Mouse (Mus musculus): ENCODE results near the gene Gm4177. TPM values are rescaled to one million over a fixed set of nuclear protein-coding genes. Genes with fewer than 3 reads are reported as not detected.
"Not testable (repeated sequence)": the region's sequence is repeated elsewhere in the genome, so short reads cannot be mapped to it uniquely, and the experiment has no call there.

The Gm4177 gene
- polyA plus RNA-seq (2011; ENCODE audit: insufficient read depth, insufficient read length, low replicate concordance, missing spikeins) = not detected in 2 replicates

- H3K4me3 ChIP-seq (replicated peaks; ENCODE audit: control insufficient read depth, low read depth, low read length); H3K4me1 ChIP-seq (ENCODE audit: control insufficient read depth, insufficient read depth, low read length); H3K27ac ChIP-seq (ENCODE audit: control insufficient read depth, insufficient read depth, low read depth, low read length, poor library complexity): not testable (repeated sequence)
- WGBS = no CpG with 5 or more reads among the region's 3 CpGs
Measured at GRCm38 (mm10) chr7:21796628-21797027, at the start of gene Gm4177. TSS of gene Gm4177 (minus strand) at chr7:21796728.

GRCm38 (mm10) chr7:21844167-21844566 is 47.6 kb upstream of the Gm4177 start, which contains the start of gene Gm5725:
TSS of gene Gm5725 (minus strand) at chr7:21844267.
- H3K27ac ChIP-seq (ENCODE audit: control insufficient read depth, insufficient read depth, low read depth, low read length, poor library complexity); H3K4me1 ChIP-seq (ENCODE audit: control insufficient read depth, insufficient read depth, low read length); H3K4me3 ChIP-seq (replicated peaks; ENCODE audit: control insufficient read depth, low read depth, low read length): not testable (repeated sequence)
- WGBS = no CpG with 5 or more reads among the region's 1 CpGs

GRCm38 (mm10) chr7:21832051-21832450 is 35.5 kb upstream of the Gm4177 start, which contains the start of gene Vmn1r135:
TSS of gene Vmn1r135 (plus strand) at chr7:21832351.
- not testable (repeated sequence) for H3K4me1 ChIP-seq (ENCODE audit: control insufficient read depth, insufficient read depth, low read length); H3K4me3 ChIP-seq (replicated peaks; ENCODE audit: control insufficient read depth, low read depth, low read length); H3K27ac ChIP-seq (ENCODE audit: control insufficient read depth, insufficient read depth, low read depth, low read length, poor library complexity)
- no CpG with 5 or more reads among the region's 1 CpGs for WGBS

- H3K4me3 ChIP-seq (replicated peaks; ENCODE audit: control insufficient read depth, low read depth, low read length); H3K27ac ChIP-seq (ENCODE audit: control insufficient read depth, insufficient read depth, low read depth, low read length, poor library complexity); H3K4me1 ChIP-seq (ENCODE audit: control insufficient read depth, insufficient read depth, low read length): not testable (repeated sequence)
- WGBS = no CpG with 5 or more reads among the region's 5 CpGs
Measured at GRCm38 (mm10) chr7:21761375-21761774, 35.2 kb downstream of the Gm4177 start, which contains the start of gene Gm4175. TSS of gene Gm4175 (minus strand) at chr7:21761475.

Other genes starting within 250 kb of the Gm4177 start
- gene Vmn1r132, start 182.6 kb downstream of the Gm4177 start, polyA plus RNA-seq (2011; ENCODE audit: insufficient read depth, insufficient read length, low replicate concordance, missing spikeins) = not detected in 2 replicates
- not detected in 2 replicates for gene Gm4175, start 35.3 kb downstream of the Gm4177 start, polyA plus RNA-seq (2011; ENCODE audit: insufficient read depth, insufficient read length, low replicate concordance, missing spikeins)
- not detected in 2 replicates for gene Vmn1r135, start 35.6 kb upstream of the Gm4177 start, polyA plus RNA-seq (2011; ENCODE audit: insufficient read depth, insufficient read length, low replicate concordance, missing spikeins)
- not detected in 2 replicates for gene Gm5725, start 47.5 kb upstream of the Gm4177 start, polyA plus RNA-seq (2011; ENCODE audit: insufficient read depth, insufficient read length, low replicate concordance, missing spikeins)
- 2.6 TPM in 1 of 2 replicates, not detected in the other for gene Gm5891, start 124.6 kb upstream of the Gm4177 start, polyA plus RNA-seq (2011; ENCODE audit: insufficient read depth, insufficient read length, low replicate concordance, missing spikeins)
- gene Vmn1r137, start 197.9 kb upstream of the Gm4177 start, polyA plus RNA-seq (2011; ENCODE audit: insufficient read depth, insufficient read length, low replicate concordance, missing spikeins) = not detected in 2 replicates
- not detected in 2 replicates for gene Vmn1r138, start 232.2 kb upstream of the Gm4177 start, polyA plus RNA-seq (2011; ENCODE audit: insufficient read depth, insufficient read length, low replicate concordance, missing spikeins)